Mouse (Mus musculus): ENCODE data around the gene Rbfox1.

- no peak for TF ChIP-seq CTCF (IDR thresholded peaks at IDR 0.05; ENCODE audit: low read depth, low read length)
- TF ChIP-seq GATA1 (IDR thresholded peaks at IDR 0.05; ENCODE audit: borderline replicate concordance, low read length): no peak
Observed at GRCm38 (mm10) chr16:6704847-6705246, 819.7 kb downstream of the Rbfox1 start.
